Mouse (Mus musculus) pancreas, adult 10 weeks (tissue): ENCODE results near the gene Gm29427. TPM values are rescaled to one million over a fixed set of nuclear protein-coding genes. Genes with fewer than 3 reads are reported as not detected.

Source experiments
- polyA plus RNA-seq: library from polyadenylated mRNA; stranded (reverse); fragments of 350-450 nt; fragmentation: Illumina TruSeq; extraction: RNeasy Lipid Tissue Mini Kit (QIAGEN cat#74804); gene quantifications from one replicate; pipeline ENCODE4 v1.2.3, GENCODE M21; 2015; ENCODE audit warnings: low read depth, low replicate concordance; ENCODE audit not compliant: insufficient read depth

Gene Gm29427
- not detected for polyA plus RNA-seq

DNA sequence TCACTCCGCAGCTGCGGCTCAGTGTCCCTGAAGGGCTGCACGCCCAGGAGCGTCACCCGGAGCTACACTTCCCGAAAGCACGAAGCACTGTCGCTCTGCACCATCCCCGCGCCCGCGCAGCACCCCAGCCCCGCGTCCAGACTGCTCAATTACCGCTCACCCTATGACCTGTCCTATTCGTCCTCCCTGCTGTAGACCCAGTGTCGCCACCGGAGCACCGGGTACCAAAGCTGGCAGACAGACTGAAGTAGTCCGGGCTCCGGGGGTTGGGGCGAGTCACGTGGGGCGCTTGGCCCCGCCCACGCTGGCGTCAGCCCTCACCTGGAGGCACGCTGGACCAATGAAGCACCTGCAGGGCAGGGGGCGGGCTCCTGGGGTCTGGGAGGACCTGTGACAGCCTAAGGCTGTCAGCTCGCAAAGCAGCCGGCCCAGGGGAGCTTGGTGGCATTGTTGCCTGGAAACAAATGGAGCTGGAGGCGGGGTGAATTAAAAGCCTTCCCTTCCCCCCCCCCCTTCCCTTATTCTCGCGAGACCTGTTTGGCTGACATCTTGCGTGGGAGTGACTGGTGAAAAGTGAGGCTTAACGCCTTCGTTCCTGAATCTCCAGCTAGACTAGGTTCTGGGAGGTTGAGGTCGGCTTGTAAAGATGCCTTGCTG, at the start of gene Gm29427:
Gene Gm29427, minus strand, starts transcription at position 239 of the 657 bp plus-strand sequence.

DNA sequence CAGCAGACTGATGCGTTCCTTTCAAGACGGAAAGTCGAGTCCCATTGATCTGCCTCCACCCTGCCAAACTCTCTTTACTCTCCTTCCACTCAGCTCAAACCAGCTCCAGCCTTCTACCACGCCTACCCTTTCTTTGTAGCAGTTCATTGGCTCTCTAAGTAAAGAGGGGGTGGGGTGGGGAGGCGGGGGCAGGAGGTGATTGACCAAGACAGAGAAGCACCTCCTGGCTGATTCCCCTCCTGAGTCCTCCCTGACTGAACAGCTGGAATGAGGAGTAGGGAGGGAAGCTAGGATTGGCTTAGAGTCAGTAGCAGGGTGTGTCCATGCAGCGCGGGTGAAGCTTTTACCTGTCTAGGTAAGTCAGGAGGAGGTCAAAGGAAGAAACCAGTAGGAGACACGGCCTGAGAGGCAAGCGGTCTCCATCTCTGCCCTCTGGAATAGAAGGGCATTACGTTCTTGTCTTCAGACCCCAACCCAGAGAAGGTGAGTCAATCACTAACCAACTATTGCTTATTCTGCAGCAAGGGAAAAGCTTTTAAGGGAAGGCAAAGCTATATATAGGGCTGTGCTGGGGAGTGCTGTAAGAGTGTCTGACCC, 16.2 kb upstream of the Gm29427 start, which contains the start of gene AA986860:
Gene AA986860, plus strand, starts transcription at position 236 of the 597 bp plus-strand sequence.

GRCm38 (mm10) chr1:130729153-130729552, 13.6 kb upstream of the Gm29427 start, which contains the start of gene Pfkfb2:
Pfkfb2 (minus strand) TSS chr1:130729253.

GRCm38 (mm10) chr1:130717291-130717871, 1.8 kb upstream of the Gm29427 start, which contains the start of gene Yod1:
Yod1 (plus strand) TSS chr1:130717327.

DNA sequence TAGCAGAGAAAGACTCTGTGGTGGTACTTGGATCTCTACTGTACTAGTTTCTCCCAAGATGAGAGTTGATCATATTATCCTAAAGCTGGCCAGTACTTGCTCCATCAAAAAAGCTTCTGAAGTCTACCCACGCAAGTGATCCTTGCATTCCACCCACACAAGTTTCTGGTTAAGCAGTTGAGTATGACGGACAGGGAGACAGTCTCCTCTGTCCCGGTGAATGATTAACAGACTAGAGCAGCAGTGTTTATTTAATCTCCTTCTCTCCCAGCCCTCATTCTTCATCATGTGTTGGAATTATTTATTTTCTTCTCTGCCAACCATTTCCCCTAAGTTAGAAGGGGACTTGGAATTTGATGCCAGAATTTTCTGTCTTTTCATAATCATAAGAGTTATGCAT, 54.1 kb downstream of the Gm29427 start, which contains the start of gene C4bp:
Gene C4bp, minus strand, starts transcription at position 179 of the 400 bp plus-strand sequence.

GRCm38 (mm10) chr1:130629521-130629920, 86.1 kb downstream of the Gm29427 start, which contains the start of gene Zp3r:
Zp3r (minus strand) TSS chr1:130629621.

Other genes with a start within 250 kb of the Gm29427 start
- not detected for gene Zp3r, start 86.2 kb downstream of the Gm29427 start, polyA plus RNA-seq
- gene C4bp, start 54.2 kb downstream of the Gm29427 start, polyA plus RNA-seq: not detected
- 1.7 TPM for gene Yod1, start 1.5 kb upstream of the Gm29427 start, polyA plus RNA-seq
- gene Pfkfb2, start 13.5 kb upstream of the Gm29427 start, polyA plus RNA-seq: 6.1 TPM
- gene AA986860, start 16.2 kb upstream of the Gm29427 start, polyA plus RNA-seq: 3.0 TPM
- gene Fcamr, start 85.1 kb upstream of the Gm29427 start, polyA plus RNA-seq: not detected
- 4.8 TPM for gene Pigr, start 110.9 kb upstream of the Gm29427 start, polyA plus RNA-seq
- gene Fcmr, start 149.9 kb upstream of the Gm29427 start, polyA plus RNA-seq: 2.1 TPM
- not detected for gene Il24, start 171.7 kb upstream of the Gm29427 start, polyA plus RNA-seq
- gene Il20, start 195.7 kb upstream of the Gm29427 start, polyA plus RNA-seq: not detected
- gene Il19, start 224.3 kb upstream of the Gm29427 start, polyA plus RNA-seq: not detected